In genomic region chr11:105292124-105293071, GRCm38 (mm10) we compare ENCODE assay signal across 9 mouse cellular contexts. TPM values are rescaled to one million over a fixed set of nuclear protein-coding genes. Genes with fewer than 3 reads are reported as not detected.
A peak's percentile ranks its signal among the peaks of the same experiment; 100 is the strongest.
DNase-seq lines count a peak whose midpoint lies in the region; ATAC-seq and TF ChIP-seq lines count a peak whose summit lies in the region.
"Had no signal": no experiment of that assay in that cellular context is flagged by ENCODE, and none has a peak within 500 bp of the region (broad histone marks: within the 10 kb centered on the region; RNA-seq: fewer than 3 reads in every experiment).

Gene Mrc2, plus strand, starts transcription at chr11:105292643.

- TF ChIP-seq CTCF in kidney, adult 2 months (conservative IDR thresholded peaks at IDR 0.05; ENCODE audit: insufficient read depth, insufficient read length, low read depth, low read length): no peak

- H3K9ac ChIP-seq in midbrain, embryonic 16.5 days (ENCODE audit: low read depth, low read length): peak within 1 kb of the TSS; percentile 62

- peak within 1 kb of the TSS; percentile 100 for H3K4me2 ChIP-seq in midbrain, embryonic 16.5 days (ENCODE audit: low read length)

- TF ChIP-seq POLR2A in kidney, adult 2 months (IDR thresholded peaks at IDR 0.05; ENCODE audit: low read depth, low read length): peak; percentile 34

- ATAC-seq in midbrain, embryonic 16.5 days: peak; percentile 66

- WGBS in kidney, adult 2 months: 1% methylated on average over 73 of the region's 75 CpGs
- under 1% methylated on average over 68 of the region's 75 CpGs for WGBS in hindbrain, embryonic 10.5 days
- under 1% methylated on average over 68 of the region's 75 CpGs for WGBS in midbrain, embryonic 16.5 days

- peak within 1 kb of the TSS; percentile 63 for H3K27ac ChIP-seq in kidney, adult 2 months (ENCODE audit: insufficient read depth, low read depth, low read length)
- H3K27ac ChIP-seq in hindbrain, embryonic 10.5 days: peak within 1 kb of the TSS; percentile 93
- H3K27ac ChIP-seq in midbrain, embryonic 16.5 days (ENCODE audit: low read length): no peak within 1 kb of the TSS
- H3K27ac ChIP-seq: macrophage had no signal

- no peaks in the 10 kb centered on the region for H3K36me3 ChIP-seq in kidney, adult 2 months (ENCODE audit: control insufficient read depth, insufficient read depth, low read length)
- H3K36me3 ChIP-seq in hindbrain, embryonic 10.5 days: peaks cover 30% of the 10 kb centered on the region
- no peaks in the 10 kb centered on the region for H3K36me3 ChIP-seq in midbrain, embryonic 16.5 days (ENCODE audit: control insufficient read depth, insufficient read depth, low read length)

- peak within 1 kb of the TSS; percentile 52 for H3K4me3 ChIP-seq in kidney, adult 2 months (ENCODE audit: insufficient read depth, low read depth, low read length)
- peak within 1 kb of the TSS; percentile 77 for H3K4me3 ChIP-seq in hindbrain, embryonic 10.5 days
- H3K4me3 ChIP-seq in midbrain, embryonic 16.5 days (ENCODE audit: low read depth, low read length): peak within 1 kb of the TSS; percentile 50

- H3K4me1 ChIP-seq in kidney, adult 2 months (ENCODE audit: control insufficient read depth, insufficient read depth, low read length): no peaks in the 10 kb centered on the region
- H3K4me1 ChIP-seq in hindbrain, embryonic 10.5 days (replicated peaks): peaks cover 70% of the 10 kb centered on the region
- peaks cover 16% of the 10 kb centered on the region for H3K4me1 ChIP-seq in midbrain, embryonic 16.5 days (ENCODE audit: control insufficient read depth, insufficient read depth, low read length)

- H3K9me3 ChIP-seq in hindbrain, embryonic 10.5 days: no peaks in the 10 kb centered on the region
- no peaks in the 10 kb centered on the region for H3K9me3 ChIP-seq in midbrain, embryonic 16.5 days (replicated peaks; ENCODE audit: control insufficient read depth, low read length, poor library complexity, severe bottlenecking)

- peak; percentile 67 for DNase-seq in kidney, adult 2 months
- no peak for DNase-seq in kidney, adult 11 months
- DNase-seq in adrenal gland, postnatal 4 days (ENCODE audit: low spot score in 2 of 2): no peak
- peak; percentile 70 for DNase-seq in gastrocnemius, adult 18-20 months (ENCODE audit: low spot score)
- peak; percentile 82 for DNase-seq in hindbrain, embryonic 10.5 days (ENCODE audit: low spot score)
- DNase-seq in liver: peak; percentile 62
- DNase-seq in yolk sac, embryonic 10.5 days (ENCODE audit: low spot score): peak; percentile 84

- H3K27me3 ChIP-seq in kidney, adult 2 months (replicated peaks; ENCODE audit: control insufficient read depth, insufficient read depth, low read length): no peaks in the 10 kb centered on the region
- H3K27me3 ChIP-seq in hindbrain, embryonic 10.5 days (ENCODE audit: insufficient read depth, poor library complexity, severe bottlenecking): no peaks in the 10 kb centered on the region
- H3K27me3 ChIP-seq in midbrain, embryonic 16.5 days (ENCODE audit: control insufficient read depth, insufficient read depth, low read depth, low read length): peaks cover 10% of the 10 kb centered on the region

RNA-seq across cellular contexts. Expression of gene Mrc2, which starts in this region (rescaled TPM):
- polyA plus RNA-seq in kidney, adult 2 months (2012; rRNA removed): 23.7 and 28.3 TPM in 2 replicates
- total RNA-seq in adrenal gland, postnatal 4 days (2021): 10 to 100 TPM; 43.5 to 49.5 TPM
- 1 to 10 TPM; 7.5 to 8.5 TPM for total RNA-seq in gastrocnemius, adult 18-20 months (2021)
- polyA plus RNA-seq in hindbrain, embryonic 10.5 days (2016; fragmentation: Nextera tagmentation; extraction: Ambion mirVana): 19.7 and 19.8 TPM in 2 replicates
- 3.8 and 4.5 TPM in 2 replicates for polyA plus RNA-seq in midbrain, embryonic 16.5 days (2015; fragmentation: Nextera tagmentation; extraction: Ambion mirVana)
- polyA plus RNA-seq: macrophage had no signal

Comparison
In these comparisons a context has a peak if more than half of its experiments do, and no peak if none do; other contexts are left out.
1. RNA of gene Mrc2 (total RNA-seq): 43.5 to 49.5 TPM in adrenal gland, postnatal 4 days; 7.5 to 8.5 TPM in gastrocnemius, adult 18-20 months; every median in the first group is over 4 times any median in the second.
2. DNase-seq: peak in kidney, adult 2 months (single experiment), gastrocnemius, adult 18-20 months (single experiment), hindbrain, embryonic 10.5 days (single experiment), liver (single experiment) and yolk sac, embryonic 10.5 days (single experiment); none in kidney, adult 11 months (single experiment) and adrenal gland, postnatal 4 days (0 of 2).
3. Peak in every context shown above with its lines, with median percentiles within 50 percentile points of each other: H3K4me3 ChIP-seq.